Mouse (Mus musculus) T-helper 2 cell (primary cell): ENCODE results near the gene Hmg20a.

Experiments
- in situ Hi-C: fragments of 300-600 bp; cut with MboI, MseI; formaldehyde crosslinking; loops from one replicate; pipeline ENCODE4 v1.15.1; 2025; ENCODE audit warnings: high pct_unique_total_duplicates

The Hmg20a gene

GRCm38 (mm10) chr9:56516692-56517263 is 98.4 kb downstream of the Hmg20a start:
- in situ Hi-C loops: no loop called here

GRCm38 (mm10) chr9:56522281-56522680 is 103.9 kb downstream of the Hmg20a start:
- in situ Hi-C loops: no loop called here

DNA sequence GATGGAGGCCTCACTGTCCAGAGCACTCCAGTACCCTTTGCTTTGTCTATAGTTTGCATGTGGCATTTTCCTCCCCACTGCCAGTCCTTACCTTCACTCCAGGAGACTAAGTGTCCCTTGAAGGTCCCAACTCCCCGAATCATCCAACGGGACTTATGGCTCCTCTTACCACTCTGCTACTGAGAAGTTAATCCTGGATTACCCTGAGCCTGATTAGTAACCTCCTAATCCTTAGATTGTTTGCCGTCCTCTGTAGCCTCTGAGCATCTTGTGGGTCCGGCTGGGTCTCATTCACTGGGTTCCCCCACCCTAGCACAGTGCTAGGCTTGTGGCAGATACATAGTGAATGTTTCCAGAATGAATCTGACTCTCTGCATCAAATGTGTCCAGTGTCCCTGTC is 109.5 kb downstream of the Hmg20a start:
- in situ Hi-C loops: no loop called here

DNA sequence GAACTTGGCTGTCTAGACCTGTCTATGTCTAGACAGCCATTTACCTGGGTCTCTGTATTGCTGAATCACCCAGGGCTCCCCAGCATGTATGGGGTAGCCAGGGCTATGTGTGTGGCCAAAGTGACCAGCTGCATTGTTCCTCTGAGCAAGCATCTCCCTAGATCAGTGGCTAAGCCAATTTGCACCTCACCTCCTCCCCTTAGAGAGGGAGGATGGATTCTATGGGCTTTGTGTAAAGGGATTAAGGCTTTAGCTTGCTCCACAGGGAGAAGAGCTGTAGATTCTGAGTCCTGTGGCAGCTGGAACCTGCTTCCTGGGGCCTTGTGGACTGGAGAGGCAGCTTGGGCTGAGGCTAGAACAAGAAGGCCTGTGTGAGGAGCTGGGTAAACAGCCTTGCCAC is 113.6 kb downstream of the Hmg20a start:
- in situ Hi-C loops: no loop called here

DNA sequence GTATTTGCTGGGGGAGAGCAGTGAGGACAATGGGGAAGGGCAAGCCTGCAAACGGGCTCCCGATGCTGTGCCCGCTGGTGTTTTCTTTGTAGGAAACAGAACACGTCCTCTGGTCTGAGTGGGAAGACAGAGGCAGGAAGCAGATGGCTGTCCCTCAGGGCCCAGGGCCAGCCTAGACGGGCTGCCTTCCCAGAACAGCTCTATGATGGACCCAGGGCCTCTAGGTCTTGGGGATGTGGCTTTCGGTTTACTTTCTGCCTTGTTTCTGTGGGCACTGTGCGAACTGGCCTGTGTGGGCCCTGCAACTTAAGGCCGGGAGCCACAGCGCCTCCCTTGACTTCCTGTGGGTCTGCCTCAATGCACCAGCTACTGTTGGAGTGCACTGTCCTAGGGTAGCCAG is 115.5 kb downstream of the Hmg20a start:
- in situ Hi-C loops: no loop called here

DNA sequence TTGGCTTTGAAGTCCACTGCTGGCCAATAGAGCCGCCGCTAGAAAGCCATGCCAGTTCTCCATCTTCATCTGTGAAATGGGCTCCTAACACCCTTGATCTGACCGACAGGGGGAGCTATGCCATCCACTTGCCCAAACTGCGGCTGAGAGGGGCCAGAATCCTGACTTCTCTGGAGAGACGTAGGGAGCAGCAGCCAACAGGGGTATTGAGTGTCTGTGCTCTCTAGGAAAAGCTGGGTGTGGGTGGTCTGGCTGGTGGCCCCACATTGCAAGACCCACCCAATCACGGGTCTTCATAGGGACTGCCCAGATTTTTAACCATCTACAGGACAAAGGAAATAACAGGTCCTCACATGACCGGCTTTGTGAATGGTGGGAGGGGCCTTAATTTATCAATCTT is 116.3 kb downstream of the Hmg20a start:
- in situ Hi-C loops: no loop called here

- in situ Hi-C loops: no loop called here
Observed at GRCm38 (mm10) chr9:56535361-56535760, 117.0 kb downstream of the Hmg20a start.

GRCm38 (mm10) chr9:56540051-56540450 is 121.6 kb downstream of the Hmg20a start:
- in situ Hi-C loops: no loop called here

- in situ Hi-C loops: no loop called here
Observed at GRCm38 (mm10) chr9:56544687-56545475, 126.5 kb downstream of the Hmg20a start.
